Mouse (Mus musculus) left cerebral cortex, postnatal 10 days (tissue): ENCODE results near the gene Zswim7. TPM values are rescaled to one million over a fixed set of nuclear protein-coding genes. Genes with fewer than 3 reads are reported as not detected.

Experiments used
- DNase-seq, 2 experiments: peaks; one replicate each; pipeline ENCODE4 v3.0.0; 2021 to 2022; ENCODE audit warnings: low spot score in 2 of 2, mixed read lengths in 1 of 2; ENCODE audit errors: extremely low spot score in 1 of 2
- intact Hi-C: fragments of 180-260 bp; cut with DNase I; formaldehyde crosslinking; loops from one replicate; pipeline ENCODE4 v1.15.1; 2025
- total RNA-seq, 2 experiments: library from RNA; stranded (reverse); gene quantifications; 2 replicates each; pipeline ENCODE4 v1.2.3; 2021

Gene Zswim7
- total RNA-seq, 2 experiments from 2014 or later = 15.7 to 16.8 TPM

DNA sequence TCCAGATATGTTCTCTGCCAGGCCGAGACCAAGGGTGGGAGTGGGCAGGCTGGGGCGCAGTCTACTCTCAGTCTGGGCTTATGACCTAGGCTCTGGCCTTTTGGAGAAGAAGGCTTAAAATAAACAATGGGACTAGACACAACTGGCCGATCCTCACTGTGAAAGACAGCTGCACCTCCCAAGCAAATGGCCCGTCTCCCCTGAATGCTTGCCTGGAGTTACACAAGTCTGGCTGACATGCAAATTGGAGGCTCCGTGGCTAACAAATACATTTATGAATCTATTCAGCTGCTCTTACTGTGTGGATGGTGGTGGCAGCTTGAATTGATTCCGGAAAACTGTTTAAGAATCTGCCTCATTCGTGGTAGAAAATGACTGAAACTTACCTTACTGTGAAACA lies 15.5 kb downstream of the Zswim7 start:
- intact Hi-C loops = no loop called here
- DNase-seq = no peak

DNA sequence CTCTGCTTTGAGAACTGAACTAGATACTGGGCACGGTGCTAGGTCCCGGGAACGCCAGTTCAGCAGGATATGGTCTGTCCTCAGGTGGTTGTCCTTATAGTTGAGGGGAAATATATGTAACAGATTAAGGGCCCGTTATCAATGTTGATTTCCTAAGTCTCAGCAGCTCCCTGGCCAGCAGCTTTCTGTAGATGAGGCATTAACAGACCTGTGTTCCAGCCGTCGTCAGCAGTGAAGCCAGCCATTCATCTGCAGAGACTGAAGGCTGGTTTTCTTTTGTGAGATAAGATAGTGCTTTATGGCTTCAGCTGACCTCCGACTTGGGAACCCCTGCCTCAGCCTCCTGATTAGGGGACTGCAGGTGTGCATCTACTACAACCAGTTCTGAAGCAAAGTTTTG lies 17.2 kb downstream of the Zswim7 start:
- intact Hi-C loops = no loop called here
- no peak for DNase-seq

DNA sequence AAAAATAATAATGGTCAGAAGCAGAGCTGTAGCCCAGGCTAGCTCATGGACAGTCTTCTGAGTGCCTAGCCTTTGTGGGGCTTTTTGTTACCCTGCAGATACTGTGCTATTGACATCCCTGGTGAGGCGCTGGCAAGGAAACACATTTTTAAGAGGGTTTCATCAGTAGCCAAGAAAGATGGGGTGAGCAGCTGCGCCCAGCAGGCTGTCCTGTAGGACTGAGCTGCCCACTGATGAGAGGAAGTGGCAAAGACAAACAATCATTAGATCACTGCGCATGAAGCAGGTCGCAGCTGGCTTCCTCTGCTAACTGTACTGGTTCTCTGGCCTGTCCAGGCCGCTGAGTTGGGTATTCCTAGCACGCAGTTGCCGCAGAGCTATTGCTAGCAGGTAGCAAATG lies 17.6 kb downstream of the Zswim7 start:
- peak in 1 of 2 experiments; percentile 57 for DNase-seq

DNA sequence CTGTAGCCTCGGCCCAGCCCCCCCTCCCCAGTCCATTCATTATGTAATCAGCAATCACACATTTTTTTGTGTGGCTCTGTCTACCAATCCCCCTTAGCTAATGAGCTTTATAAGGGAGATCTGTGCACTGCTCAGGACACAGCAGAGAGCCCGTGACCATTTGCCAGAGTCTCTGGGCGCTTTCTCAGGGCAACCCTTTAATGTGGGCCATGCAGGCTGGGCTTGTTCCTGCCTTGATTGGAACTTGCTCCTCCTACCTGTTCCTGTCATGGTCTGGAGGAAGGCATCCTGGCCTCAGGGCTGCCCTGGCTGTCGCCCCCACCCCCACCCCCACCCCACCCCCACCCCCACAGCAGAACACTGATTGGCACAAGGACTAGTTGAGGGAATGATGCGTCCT lies 22.0 kb downstream of the Zswim7 start:
- DNase-seq = no peak
- intact Hi-C loops = no loop called here

More for the DNA sequence above, 17.6 kb downstream of the Zswim7 start:
- intact Hi-C loops = no loop called here

DNA sequence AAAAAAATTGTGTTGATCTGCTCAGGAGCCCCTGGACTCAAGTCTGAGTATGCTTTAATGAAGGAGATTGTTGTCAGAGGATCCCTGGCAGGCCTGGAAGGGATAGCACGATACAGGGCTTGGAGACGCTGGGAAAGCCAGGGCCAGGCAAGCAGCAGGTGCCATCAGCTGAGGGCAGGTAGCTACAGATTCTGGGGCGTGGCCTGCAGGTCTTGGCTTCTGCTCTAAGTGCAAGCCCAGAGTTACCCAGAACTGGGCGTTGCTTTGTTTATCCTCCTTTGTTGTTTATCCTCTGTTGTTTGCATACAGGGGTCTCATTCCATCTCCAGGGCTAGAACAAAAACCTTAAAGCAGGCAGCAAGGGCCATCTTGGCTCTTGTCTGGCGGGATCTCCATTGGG lies 27.8 kb downstream of the Zswim7 start:
- no peak for DNase-seq
- intact Hi-C loops = no loop called here

GRCm38 (mm10) chr11:62251047-62251446 lies 30.1 kb downstream of the Zswim7 start:
- intact Hi-C loops = no loop called here

DNA sequence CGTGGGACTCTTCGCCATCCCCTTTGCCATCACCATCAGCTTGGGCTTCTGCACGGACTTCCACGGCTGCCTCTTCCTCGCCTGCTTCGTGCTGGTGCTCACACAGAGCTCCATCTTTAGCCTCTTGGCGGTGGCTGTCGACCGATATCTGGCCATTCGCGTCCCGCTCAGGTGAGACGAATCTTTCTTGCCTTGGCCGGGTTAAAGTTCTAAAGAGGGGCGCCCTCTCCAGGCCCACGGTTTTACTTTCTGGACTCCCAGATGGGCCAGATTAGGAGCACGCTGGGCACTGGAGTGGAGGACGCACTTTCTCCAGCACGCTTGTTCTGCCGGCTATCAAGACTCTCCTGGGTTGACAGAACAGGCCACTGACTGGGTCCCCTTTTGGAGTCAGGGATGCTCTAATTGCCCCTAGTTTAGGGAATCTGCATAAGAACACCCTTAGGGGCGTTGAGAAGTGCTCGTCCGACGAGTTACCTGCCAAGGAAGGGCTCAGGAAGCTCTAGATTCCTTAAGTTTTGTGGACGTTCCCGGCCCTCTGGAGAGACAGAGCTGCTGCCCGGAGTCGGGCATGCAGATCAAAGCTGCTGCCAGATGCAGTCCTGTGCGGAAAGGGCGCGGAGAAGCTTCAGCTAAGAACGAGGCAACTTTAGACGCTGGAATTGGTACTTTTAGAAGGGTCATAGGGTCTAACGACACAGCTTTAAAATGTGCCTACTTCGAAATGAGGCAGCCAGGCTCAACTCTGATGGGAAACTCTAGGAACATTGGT lies 31.7 kb downstream of the Zswim7 start:
- intact Hi-C loops = no loop called here

More at GRCm38 (mm10) chr11:62251047-62251446, 30.1 kb downstream of the Zswim7 start:
- no peak for DNase-seq

GRCm38 (mm10) chr11:62248401-62249244 lies 32.6 kb downstream of the Zswim7 start, which contains the start of gene Adora2b:
Gene Adora2b, plus strand, starts transcription at chr11:62248984.
- intact Hi-C loops = no loop called here

More for the DNA sequence above, 31.7 kb downstream of the Zswim7 start:
- DNase-seq = no peak

DNA sequence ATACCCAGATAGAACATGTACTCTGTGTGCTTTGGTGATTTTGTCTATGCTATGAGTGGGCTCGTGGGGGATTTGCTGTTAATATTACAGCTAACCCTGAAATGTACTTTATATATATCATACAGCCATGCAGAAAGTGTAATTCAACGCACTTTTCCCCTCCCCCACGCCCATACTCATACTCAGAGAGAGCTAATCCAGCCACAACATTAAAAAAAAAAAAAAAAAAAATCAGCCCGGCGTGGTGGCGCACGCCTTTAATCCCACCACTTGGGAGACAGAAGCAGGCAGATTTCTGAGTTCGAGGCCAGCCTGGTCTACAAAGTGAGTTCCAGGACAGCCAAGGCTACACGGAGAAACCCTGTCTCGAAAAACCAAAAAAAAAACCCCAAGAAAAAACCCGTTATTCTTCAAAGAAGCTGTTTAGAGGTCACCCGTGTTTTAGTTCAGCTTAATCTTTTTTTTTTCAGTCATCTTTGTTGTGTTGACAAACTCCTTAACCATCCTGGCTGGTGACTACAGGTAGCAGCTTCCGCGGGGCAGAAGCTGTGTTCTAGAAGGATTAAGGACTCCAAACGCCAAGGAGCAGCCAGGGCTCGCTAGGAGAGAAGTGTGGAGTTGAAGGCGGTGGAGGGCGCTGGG lies 33.3 kb downstream of the Zswim7 start:
- DNase-seq = no peak
- intact Hi-C loops = no loop called here

More at GRCm38 (mm10) chr11:62248401-62249244, 32.6 kb downstream of the Zswim7 start, which contains the start of gene Adora2b:
- peak in 1 of 2 experiments; percentile 81 for DNase-seq

DNA sequence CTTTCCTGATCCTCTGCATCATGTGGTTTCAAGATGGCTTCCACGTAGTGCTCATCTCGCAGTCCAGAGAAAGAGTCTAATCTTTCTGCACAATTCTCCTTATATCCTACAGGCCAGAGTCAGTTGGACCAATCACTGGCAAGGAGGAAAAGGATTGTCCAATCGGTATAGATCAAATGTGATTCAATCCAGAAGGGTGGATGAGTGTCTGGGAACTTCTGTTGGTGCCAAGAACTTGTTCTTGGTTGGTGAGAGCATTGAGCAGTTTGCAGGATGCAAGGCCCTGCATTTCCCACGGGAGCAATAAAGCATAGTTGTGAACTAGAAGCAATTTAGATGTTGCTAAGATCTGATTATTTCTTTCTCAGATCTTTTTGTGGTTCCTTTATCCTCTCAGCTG lies 36.7 kb downstream of the Zswim7 start:
- intact Hi-C loops = no loop called here
- DNase-seq = no peak

DNA sequence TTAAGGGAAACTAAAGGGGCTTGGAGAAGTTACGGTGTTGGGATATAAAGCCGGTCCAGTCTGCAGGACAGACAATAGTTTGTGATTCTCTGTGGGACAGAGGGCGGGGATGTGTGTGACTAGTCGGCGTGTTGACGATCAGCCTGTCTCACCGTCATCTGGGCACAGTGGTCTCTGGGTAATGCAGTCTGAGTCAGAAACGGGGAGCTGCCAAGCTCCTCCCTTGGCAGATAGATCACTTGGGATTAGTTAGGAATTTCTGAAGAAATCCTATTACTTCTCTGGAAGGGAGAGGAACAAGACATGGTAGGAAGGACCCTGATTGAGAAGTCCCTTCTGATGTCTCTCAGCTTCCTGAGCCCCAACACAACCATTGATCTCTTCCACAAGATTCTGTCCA lies 37.3 kb downstream of the Zswim7 start:
- intact Hi-C loops = no loop called here
- DNase-seq = no peak

DNA sequence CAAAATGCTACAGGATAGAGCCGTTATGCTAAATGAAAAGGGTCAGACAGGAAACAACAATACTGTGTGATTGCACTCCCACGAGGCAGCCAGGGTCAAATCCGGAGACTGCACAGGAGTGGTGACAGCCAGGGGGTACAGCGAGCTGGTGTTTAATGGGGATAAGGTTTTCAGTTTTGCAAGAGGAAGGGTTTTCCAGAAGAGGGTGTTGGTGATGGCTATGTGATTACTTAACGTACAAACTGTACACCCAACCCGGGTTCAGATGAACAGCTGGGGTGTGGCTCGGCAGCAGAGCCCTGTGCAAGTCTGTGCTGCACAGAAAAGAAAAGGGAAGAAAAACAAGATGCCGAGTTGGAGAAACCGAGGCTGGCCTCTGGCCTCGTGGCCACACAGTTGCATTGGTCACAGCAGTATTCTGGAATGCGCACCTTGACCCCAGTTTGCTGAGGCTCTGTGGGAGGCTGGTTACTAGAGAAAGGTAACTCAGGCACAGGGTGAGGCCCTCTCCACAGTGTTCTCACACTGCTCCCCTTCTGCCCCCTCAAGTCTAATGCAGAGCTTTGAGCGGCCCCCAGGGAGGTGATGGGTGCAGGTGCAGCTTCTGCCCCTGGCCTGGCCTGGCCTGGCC lies 40.4 kb downstream of the Zswim7 start:
- intact Hi-C loops = no loop called here

GRCm38 (mm10) chr11:62224797-62225196 lies 56.4 kb downstream of the Zswim7 start:
- no peak for DNase-seq
- intact Hi-C loops = no loop called here

More for the DNA sequence above, 40.4 kb downstream of the Zswim7 start:
- DNase-seq = no peak

DNA sequence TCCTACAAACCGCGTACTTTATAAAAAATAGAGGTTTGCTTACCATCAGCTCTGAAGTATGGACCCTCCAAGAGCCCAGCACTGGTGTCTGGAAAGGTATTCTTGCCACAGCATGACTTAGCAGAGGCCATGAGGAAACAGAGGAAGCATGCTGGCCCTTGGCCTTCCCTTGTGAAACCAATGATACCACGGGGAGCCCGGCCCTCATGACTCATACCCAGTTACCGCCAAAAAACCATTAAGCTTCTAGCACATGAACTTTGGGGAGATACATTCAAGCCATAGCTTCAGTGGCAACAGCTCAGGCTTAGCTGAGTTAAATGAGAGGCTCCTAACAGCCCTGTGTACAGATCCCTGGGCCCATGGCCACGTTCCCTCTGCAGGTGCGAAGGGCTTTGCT lies 57.2 kb downstream of the Zswim7 start:
- intact Hi-C loops = no loop called here

DNA sequence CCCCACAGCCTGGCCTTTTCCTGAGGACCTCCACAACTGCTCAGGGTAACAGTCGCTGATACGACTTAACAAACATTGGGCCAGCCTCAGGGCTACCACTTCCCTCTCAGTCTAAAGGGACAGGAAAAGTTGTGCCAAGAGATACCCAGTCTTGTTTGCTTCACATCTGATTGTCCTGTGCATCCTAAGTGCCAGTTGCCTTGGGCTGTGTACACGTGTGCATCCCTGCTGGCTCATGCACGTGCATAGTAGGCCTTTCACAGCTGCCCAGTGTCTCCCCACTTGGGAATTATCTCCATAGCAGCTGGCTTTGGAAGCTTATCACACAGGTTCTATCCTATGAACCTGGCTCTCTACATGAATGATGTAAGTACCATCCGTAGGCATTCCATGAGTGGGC lies 57.8 kb downstream of the Zswim7 start:
- intact Hi-C loops = no loop called here
- DNase-seq = no peak

More for the DNA sequence above, 57.2 kb downstream of the Zswim7 start:
- no peak for DNase-seq

DNA sequence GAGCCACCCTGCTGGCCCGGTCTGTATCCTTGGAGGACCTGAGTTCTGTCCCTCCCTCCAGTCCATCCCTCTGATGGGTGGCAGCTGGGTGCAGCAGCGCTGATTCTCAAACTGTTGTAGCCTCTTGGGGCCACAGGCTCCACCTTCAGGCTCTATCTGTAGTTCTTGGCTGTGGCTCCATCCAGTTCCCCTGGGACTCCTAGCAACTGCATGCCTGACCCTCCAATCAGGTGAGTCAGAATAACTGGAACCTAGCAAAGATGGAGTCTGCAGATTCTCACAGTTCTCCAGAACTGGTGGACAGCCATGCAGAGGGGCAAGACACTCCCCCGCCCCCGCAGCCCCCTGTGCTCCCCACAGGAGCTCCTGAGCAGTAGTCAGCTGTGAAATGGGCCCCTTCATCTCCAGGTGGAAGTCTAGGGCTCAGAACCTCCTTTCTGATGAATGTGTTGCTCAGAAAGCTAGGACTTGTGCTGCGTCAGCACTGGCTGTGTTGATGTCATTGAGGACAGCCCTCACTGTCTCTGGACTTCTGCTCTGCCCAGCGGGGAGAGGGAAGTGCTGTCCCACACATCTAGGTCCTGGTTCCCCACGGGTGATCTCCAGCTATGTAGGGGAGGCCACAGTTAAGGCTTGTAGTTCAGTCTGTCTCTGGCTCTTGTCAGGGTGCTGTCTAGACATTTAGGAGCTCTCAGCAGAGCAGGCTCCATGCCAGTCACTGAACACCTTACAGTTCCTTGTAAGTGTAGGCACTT lies 60.2 kb downstream of the Zswim7 start:
- intact Hi-C loops = no loop called here
- DNase-seq = peak in 1 of 2 experiments; percentile 2

- DNase-seq = no peak
- intact Hi-C loops = no loop called here
Observed at GRCm38 (mm10) chr11:62217751-62218150, 63.4 kb downstream of the Zswim7 start.
